Mouse (Mus musculus): ENCODE results near the gene Phf1.

- TF ChIP-seq POLR2A (IDR thresholded peaks at IDR 0.05; ENCODE audit: low read depth, low read length) (no peak), CTCF (IDR thresholded peaks at IDR 0.05; ENCODE audit: borderline replicate concordance, insufficient read depth, low read length) (no peak)
Observed at GRCm38 (mm10) chr17:26953726-26954125, 20.9 kb downstream of the Phf1 start.
